Mouse (Mus musculus): ENCODE results near the gene Anxa5.

GRCm38 (mm10) chr3:36516196-36516595, 40.5 kb upstream of the Anxa5 start:
- TF ChIP-seq POLR2A (IDR thresholded peaks at IDR 0.05; ENCODE audit: insufficient read depth, low read depth, low read length) (no peak), CTCF (IDR thresholded peaks at IDR 0.05) (no peak)

Measured in heart, adult 2 months (tissue).